Mouse (Mus musculus): ENCODE data around the gene Fus.
"Not testable (repeated sequence)": the region's sequence is repeated elsewhere in the genome, so short reads cannot be mapped to it uniquely, and the experiment has no call there.

Gene Fus

DNA sequence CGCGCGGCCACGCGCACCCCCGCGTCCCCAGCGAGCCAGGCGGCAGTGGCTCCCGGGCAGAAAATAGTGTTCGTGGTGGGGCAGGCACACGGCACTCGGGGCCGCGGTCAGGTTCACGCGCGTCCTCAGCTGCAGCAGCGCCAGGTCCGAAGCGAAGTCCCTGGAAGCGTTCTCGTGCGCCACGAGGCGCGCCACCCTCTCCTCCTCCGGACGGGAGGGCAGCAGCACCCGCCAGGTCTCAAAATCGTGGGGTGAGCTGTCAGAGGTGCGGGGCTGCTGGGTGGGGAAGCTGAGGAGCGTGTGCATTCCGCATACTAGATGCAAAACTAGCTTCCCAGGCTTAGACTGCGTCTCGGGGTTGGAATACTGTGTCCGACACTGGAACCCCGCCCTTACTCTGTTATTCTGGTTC, 31.5 kb upstream of the Fus start:
- in situ Hi-C loops (cut with MboI; ENCODE audit: low pct_unique_long_range_greater_than_20kb in 1 of 2, low sequenced_read_pairs in 2 of 2, unreplicated experiment in 1 of 2): no loop called here

DNA sequence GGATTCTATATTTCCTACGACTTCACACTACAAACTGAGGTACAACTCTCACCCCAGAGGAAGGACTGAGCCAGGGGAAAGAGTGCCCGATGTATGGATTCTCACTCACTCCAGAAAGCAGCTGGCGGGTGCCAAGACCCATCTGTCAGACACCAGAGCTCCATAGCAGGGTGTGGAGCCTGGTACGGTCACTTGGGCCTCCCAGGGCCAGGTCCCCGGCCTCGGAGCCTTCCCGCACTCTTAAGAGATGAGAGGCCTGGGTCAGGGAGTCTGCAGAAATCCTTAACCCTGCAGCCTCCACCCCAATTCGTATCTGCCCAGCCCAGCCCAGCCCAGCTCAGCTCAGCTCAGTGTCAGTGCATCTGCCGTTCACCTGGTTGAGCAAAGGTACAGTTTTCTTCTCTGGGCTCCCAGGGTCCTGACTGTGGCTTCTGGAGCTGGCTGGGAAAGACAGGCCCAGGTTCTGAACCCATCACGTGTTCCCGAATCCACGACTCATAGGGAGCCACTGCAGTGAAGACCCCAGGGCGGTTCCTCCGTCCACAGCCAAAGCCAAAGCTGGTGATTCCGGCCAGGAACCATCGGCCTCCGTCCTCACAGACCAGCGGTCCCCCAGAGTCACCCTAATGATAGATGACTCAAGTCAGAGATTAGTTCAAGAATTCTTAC, 30.9 kb upstream of the Fus start:
- in situ Hi-C loops (cut with MboI; ENCODE audit: low pct_unique_long_range_greater_than_20kb in 1 of 2, low sequenced_read_pairs in 2 of 2, unreplicated experiment in 1 of 2): no loop called here

DNA sequence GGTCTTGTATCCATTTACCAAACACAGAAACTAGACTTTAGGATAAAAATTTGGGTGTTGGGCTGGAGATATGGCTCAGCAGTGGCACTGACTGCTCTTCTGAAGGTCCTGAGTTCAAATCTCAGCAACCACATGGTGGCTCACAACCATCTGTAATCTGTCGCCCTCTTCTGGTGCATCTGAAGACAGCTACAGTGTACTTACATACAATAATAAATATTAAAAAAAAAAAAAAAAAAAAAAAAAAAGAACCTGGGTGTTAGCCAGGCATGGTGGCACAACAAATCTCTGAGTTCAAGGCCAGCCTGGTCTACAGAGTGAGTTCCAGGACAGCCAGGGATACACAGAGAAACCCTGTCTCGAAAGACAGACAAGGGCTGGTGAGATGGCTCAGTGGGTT, 25.2 kb upstream of the Fus start:
- in situ Hi-C loops (cut with MboI; ENCODE audit: low pct_unique_long_range_greater_than_20kb in 1 of 2, low sequenced_read_pairs in 2 of 2, unreplicated experiment in 1 of 2): not testable (repeated sequence)

DNA sequence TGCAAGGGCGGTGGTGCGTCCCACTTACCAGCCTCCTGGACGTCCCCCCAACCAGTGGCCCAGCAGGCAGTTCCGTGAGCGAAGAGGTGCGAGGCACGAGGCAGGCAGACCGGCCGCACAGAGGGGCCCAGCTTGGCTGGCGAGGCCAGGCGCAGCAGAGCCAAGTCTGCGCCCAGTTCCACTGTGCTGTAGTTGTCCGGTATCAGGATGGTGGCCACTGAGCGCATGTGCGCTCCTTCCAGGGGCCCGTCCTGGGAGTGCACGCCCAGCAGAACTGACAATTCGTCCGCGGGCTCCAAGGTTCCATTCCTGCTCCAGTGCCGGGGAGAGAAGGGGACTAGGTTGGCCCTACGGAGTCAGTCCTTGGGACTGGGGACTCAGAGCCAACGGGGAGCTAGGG, 22.6 kb upstream of the Fus start:
- in situ Hi-C loops (cut with MboI; ENCODE audit: low pct_unique_long_range_greater_than_20kb in 1 of 2, low sequenced_read_pairs in 2 of 2, unreplicated experiment in 1 of 2): no loop called here

DNA sequence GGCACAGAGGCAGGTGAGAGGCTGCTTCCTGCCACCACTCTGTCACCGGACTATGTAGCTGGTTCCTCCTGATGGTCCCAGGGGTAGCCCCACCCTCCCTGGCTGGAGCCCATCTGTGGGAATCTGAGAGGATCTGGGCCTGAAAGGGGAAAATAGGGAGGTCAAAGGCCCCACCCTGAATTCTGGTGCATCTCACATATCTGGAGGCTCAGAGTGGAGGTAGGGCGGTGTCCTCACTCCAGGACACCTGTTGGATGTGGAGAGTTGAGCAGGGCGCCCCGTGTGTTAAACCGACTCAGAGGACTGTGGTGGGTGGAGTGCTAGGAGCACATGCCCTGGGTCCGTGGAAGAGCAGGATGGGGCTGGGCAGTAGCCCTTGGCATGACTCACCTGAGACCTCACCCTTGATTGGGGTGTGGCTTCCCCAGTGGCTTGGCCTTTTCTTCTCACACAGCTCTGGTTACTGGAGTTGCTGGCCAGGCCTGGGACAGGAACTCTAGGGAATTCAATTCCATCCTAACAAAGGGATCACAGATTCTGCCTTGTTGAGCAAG, 20.7 kb upstream of the Fus start, which contains the start of gene Prss36:
Prss36 (minus strand) TSS at position 256 of the 554 bp plus-strand sequence.
- in situ Hi-C loops (cut with MboI; ENCODE audit: low pct_unique_long_range_greater_than_20kb in 1 of 2, low sequenced_read_pairs in 2 of 2, unreplicated experiment in 1 of 2): no loop called here

DNA sequence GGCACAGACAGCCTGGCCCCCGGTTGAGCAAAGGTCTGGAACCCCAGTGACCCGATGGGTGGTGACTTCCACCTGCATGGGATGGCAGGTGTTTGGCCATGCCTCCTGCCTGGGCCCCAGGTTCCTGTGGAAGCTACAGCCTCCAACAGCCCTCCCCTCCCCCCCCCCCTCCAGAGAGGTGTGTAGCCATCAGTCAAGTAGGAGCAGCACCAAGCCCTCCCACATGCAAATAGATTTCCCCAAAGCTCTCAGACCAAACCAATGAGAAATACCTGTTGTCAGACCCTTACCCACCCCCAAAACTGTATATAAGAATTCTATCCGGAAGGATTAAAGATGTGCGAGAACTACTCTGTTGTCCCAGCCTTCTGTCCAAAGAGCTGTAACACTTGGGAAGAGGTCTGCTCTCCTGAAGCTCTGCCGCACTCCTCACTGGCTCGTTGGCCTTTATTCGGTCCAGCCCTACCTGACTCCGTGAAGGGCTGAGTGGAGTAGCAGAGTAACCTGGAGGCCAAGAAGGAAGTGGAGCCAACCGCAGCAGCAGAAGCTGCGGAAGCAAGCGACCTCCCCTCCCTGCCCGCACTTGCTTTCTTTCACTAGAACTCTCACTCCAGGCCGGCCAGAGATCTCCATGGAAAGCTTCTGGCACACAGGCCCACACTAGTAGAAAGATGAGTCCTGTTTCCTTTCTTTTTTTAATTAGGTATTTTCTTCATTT, 14.2 kb upstream of the Fus start:
- in situ Hi-C loops (cut with MboI; ENCODE audit: low pct_unique_long_range_greater_than_20kb in 1 of 2, low sequenced_read_pairs in 2 of 2, unreplicated experiment in 1 of 2): no loop called here

DNA sequence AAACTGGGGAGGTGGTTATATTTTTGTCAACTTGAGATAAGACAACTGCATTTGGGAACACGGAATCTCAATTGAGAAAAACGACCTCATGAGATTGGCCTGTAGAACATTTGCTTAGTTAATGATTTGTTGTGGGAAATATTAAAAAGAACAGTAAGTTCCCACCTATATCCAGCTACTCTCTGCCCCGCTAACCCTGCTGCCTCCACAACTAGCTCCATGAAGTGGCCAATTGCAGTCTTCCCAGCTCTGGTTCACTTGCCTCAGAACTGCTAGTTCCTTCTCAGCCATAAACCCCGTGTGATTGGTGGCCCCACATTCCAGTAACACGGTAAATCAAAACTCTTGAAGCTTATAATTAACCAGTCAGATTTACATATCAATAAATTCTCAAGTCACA, 7.9 kb upstream of the Fus start:
- in situ Hi-C loops (cut with MboI; ENCODE audit: low pct_unique_long_range_greater_than_20kb in 1 of 2, low sequenced_read_pairs in 2 of 2, unreplicated experiment in 1 of 2): no loop called here

DNA sequence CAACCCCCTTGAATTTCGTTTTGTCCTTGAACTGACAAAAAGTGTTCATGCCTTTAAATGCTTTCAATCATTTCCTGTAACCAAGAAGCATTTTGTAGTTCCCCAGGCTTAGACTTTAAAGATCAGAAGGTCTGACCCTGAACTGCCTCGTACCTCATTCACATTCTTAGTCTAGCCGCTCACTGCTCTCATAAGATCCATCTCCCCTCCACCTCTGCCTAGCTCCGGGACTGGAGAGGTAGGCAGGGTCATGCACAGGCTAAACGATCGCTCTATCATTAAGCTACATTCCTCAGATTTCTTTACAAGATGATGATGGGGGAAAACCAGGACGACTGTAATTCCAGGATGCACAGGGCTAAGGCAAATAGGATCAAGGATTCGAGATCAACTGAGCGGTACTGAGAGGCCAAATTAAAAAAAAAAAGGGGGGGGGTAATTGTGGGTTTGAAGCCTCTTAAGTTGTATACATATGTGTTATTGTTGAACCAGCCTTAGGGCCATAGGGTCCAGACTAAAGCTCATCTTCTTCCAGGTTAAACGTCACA, 812 bp upstream of the Fus start:
- in situ Hi-C loops (cut with MboI; ENCODE audit: low pct_unique_long_range_greater_than_20kb in 1 of 2, low sequenced_read_pairs in 2 of 2, unreplicated experiment in 1 of 2): no loop called here

DNA sequence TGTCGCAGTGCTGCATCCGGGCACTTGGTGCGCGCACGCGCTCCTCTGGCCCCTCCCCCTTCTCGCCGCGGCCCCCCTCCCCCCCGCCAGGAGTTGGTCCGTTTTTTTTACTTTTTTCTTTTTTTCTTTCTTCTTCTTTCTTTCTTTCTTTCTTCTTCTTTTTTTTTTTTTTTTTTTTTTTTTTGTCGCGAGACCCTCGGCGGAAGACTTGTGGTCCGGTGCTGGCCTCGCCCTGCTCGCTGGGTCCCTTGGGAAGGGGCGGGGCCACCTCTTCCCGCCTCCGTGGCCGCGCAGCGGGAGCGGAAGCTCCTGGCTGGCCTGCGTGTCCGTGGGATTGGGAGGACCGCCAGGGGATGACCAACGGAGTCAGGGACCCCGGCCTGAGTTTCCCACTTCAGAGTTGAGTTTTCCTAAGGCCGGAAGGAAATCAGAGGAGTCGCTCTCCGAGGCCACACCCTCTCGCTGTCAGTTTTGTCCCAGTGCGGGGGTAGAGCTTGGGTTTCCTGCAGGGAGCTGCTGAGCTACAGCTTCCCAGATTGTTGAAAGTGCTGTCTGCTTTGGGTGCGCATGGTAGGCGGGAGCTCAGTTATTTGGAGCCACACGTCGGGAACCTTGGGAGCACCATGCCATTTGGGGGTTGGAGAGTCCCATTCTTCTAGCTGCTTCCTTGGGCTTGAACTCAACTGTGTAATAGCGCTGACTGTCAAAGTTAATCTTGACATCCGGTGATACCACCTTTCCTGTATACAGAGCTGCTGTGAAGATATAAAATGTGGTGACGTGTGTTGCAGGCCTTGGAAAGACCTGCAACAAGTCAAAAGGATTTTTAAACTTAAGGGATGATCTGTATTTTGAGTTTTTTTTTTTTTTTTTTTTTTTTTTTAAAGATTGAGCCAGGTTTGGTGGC, 918 bp downstream of the Fus start:
- in situ Hi-C loops (cut with MboI; ENCODE audit: low pct_unique_long_range_greater_than_20kb in 1 of 2, low sequenced_read_pairs in 2 of 2, unreplicated experiment in 1 of 2): no loop called here

DNA sequence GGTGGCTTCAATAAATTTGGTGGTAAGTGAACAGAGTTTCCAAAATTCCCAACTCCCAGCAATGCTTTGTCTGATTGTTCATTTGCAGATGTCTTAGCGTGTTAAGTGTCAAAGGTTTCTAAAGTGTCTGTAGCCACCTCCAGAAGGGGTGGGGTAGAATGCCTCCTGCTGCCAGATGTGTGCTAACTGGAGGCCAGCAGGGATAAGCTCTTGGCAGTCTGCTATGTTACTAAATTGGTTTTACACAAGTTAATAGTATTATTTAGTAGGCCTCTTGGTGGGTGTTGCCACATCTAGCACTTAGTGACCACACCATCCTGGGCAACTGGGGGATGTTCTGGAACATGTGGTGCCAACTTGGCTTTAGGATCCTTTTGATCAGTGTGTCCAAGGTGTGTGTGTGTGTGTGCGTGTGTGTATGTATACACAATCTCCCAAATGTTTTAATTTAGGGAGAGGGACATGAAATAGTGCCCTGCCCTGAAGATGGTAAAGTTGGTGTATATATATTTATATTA, 7.2 kb downstream of the Fus start:
- in situ Hi-C loops (cut with MboI; ENCODE audit: low pct_unique_long_range_greater_than_20kb in 1 of 2, low sequenced_read_pairs in 2 of 2, unreplicated experiment in 1 of 2): loop anchor here in 1 of 2 experiments (10.0 kb wide), 1 partner anchor 450 kb away; no protein-coding TSS in a partner anchor

DNA sequence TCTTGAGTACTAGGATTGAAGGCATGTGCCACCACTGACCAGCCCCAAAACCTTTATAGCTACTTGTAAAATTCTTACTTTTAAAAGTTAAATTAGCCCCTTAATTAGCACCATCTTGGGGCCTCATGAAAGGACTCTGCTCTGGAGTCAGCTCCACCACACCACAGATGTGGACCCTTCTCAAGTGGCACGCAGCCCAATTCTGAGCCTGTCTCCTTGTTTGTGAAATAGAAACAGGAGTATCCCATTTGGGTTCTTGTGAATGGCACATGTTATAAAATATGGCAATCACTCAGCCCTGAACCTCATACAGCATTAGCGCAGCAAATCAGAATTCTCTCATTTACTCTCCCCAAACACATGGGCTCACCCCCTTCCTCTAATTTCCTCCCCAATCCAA, 11.6 kb downstream of the Fus start:
- in situ Hi-C loops (cut with MboI; ENCODE audit: low pct_unique_long_range_greater_than_20kb in 1 of 2, low sequenced_read_pairs in 2 of 2, unreplicated experiment in 1 of 2): loop anchor here in 1 of 2 experiments (10.0 kb wide), 1 partner anchor 454 kb away; no protein-coding TSS in a partner anchor

DNA sequence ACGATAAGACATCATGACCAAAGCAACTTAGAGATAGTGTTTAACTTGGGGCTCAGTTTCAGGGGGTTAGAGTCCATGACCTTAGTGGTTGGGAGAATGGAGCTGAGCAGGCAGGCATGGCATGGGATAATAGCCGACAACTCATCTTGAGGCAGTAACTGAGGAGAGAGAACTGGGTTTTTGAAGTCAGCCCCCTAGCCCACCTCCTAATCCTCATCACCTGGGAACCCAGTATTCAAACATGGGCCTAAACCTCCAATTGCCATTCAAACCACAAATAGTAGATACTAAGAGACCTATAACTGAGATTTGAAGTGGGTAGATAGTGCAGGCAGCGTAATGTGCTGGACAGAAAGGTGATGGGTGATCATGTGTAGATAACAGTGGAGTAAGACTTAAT, 13.3 kb downstream of the Fus start:
- in situ Hi-C loops (cut with MboI; ENCODE audit: low pct_unique_long_range_greater_than_20kb in 1 of 2, low sequenced_read_pairs in 2 of 2, unreplicated experiment in 1 of 2): no loop called here

DNA sequence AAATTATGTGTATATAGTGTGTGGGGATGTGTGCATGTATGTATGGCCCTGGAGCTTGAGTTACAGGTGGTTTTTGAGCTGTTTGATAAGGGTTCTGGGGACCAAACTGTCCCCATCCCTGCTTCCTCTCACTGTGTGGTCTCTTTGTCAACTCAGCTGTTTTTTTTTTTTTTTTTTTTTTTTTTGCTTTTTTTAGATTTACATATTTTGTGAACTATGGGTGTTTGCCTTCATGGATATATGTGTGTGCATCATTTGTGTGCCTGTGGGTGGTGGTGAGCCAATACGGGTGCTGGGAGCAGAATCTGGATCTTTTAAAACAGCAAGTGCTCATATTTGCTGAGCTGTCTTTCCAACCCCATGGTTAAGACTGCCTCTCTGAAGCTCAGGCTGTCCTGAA, 21.6 kb downstream of the Fus start:
- in situ Hi-C loops (cut with MboI; ENCODE audit: low pct_unique_long_range_greater_than_20kb in 1 of 2, low sequenced_read_pairs in 2 of 2, unreplicated experiment in 1 of 2): no loop called here

DNA sequence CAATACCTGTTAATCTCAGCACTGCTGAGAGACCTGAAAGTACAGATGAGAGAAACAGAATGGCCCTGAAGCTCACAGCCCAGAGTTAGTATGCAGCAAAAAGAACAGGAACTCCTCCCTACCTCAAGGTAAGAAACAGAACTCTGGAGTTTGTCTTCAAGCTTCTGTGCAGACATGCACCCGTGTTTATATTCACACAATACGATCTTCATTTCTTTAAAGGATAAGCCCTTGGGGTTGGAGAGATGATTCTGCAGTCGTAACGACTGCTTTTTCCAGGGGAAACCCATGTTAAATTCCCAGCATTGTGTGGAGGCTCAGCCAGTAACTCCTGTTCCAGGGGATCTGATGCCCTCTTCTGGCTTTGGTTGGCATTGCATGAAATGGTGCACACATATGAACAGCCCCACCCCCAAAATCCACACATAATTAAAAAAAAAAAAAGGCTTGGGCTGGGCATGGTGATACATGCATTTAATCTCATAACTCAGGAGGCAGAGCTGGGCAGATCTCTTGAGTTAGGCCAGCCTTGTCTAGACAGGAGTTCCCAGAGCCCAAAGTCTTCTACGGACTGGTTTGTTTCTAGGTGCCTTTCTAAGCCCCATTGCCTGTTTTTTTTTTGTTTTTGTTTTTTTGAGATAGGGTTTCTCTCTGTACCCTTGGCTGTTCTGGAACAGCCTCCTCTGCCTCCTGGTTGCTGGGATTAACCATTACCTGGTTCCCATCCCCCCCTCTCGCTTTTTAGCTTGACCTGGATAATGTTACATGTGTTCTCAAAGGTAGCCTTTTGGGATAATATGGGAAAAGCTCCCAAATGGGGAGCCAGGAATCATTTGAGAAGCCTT, 24.6 kb downstream of the Fus start:
- in situ Hi-C loops (cut with MboI; ENCODE audit: low pct_unique_long_range_greater_than_20kb in 1 of 2, low sequenced_read_pairs in 2 of 2, unreplicated experiment in 1 of 2): no loop called here

DNA sequence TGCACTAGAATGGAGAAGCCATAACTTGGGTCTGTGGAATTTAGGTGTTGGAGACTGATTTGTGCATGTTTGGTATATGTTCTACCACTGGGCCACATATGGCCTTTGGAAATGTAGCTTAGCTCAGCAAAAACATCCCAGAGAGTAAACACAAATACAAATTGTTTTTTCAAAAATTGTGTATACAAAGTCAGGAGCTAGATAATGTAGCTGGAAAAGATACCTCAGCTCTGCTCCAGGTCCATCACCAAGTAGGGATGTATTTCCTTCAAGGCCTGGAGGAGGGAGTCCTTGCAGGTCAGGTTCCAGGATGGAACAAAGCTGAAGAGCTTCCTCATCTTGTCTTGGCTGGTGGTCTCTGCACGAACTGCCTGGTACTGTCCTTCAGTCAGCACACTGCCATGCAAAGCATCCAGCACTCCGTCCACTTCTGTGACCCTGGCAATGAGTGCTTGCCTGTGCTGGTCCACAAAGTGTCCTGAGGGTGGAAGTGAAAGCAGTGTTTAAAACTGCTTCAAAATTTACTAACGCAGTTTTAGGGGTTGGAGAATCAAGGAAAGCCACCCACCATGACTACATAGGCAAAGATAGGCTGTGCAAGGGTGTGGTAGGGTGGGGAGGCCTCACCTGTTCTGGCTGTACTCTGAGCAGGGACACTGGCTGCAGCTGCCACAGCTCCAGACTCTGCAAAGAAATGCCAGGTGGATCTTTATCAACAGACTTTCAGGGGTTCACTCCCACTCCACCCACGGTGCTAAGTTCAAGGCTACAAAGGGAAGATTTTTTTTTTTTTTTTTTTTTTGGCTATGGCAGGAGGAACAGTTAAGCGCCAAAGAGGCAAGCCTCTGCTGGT, 25.5 kb downstream of the Fus start:
- in situ Hi-C loops (cut with MboI; ENCODE audit: low pct_unique_long_range_greater_than_20kb in 1 of 2, low sequenced_read_pairs in 2 of 2, unreplicated experiment in 1 of 2): no loop called here

DNA sequence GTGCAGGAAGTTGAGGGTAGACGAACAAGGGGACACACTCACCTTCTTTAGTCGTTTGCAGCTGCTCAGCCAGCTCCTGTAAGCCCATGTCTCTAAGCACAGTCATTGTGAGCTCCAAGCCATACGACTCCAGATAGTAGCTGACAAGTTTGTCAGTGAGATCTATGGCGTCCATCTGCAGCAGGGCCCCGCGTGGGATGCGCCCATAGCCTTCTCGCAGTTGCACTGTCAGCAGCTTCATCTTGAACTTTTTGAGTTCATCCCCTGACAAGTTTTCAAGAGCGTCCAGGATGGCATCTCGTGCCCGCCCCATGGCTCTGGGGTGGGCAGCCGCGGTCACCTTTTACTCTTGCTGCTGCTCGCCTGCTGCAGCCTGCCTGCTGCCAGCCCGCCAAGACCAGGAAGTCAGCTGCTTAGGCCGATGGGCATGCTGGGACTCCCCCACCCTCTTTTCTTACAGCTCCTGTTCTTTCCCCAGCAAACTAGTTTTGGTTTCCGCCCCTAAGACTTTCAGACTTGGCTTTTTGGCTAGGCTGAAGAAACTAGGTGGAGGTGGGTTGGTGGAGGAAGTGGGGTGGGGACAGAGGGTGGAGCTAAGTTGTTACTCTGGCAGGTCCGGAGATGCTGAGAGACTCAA, 26.2 kb downstream of the Fus start, which contains the start of gene Pycard:
Pycard (minus strand) TSS at position 527 of the 637 bp plus-strand sequence.
- in situ Hi-C loops (cut with MboI; ENCODE audit: low pct_unique_long_range_greater_than_20kb in 1 of 2, low sequenced_read_pairs in 2 of 2, unreplicated experiment in 1 of 2): no loop called here

All from mouse embryonic stem cell (cell line).